Mouse (Mus musculus): ENCODE data around the gene Parva. TPM values are rescaled to one million over a fixed set of nuclear protein-coding genes. Genes with fewer than 3 reads are reported as not detected.

Gene Parva
- total and polyA plus RNA-seq, 3 experiments: 0.08 to 1.1 (median 0.15) TPM

GRCm38 (mm10) chr7:112387876-112388275, 39.4 kb upstream of the Parva start:
- Histone ChIP-seq H3K4me2 (ENCODE audit: insufficient read depth, low read depth, poor library complexity, severe bottlenecking) (no peak overlapping the region), H3K9ac (ENCODE audit: insufficient read depth, low read depth) (no peak overlapping the region), H3K79me2 (replicated peaks; ENCODE audit: control insufficient read depth, extremely low read depth, insufficient read depth, poor library complexity, severe bottlenecking) (no peaks in the 10 kb centered on the region), H3K4me1 (ENCODE audit: control insufficient read depth in 1 of 2, insufficient read depth in 2 of 2) (peaks cover 0 to 5% of the 10 kb centered on the region in 2 experiments; a peak in 1 of 4 replicates), H3K4me3 (replicated peaks in 1 of 3; ENCODE audit: low read depth in 2 of 3, low read length in 2 of 3, poor library complexity in 1 of 3) (no peak overlapping the region), H3K9me3 (replicated peaks; ENCODE audit: low read length) (no peaks in the 10 kb centered on the region), H3K36me3 (replicated peaks in 1 of 2; ENCODE audit: control insufficient read depth in 1 of 2, insufficient read depth in 1 of 2, low read length in 1 of 2) (no peaks in the 10 kb centered on the region), H3K27ac (ENCODE audit: insufficient read depth, low read depth) (no peak overlapping the region), H3K27me3 (replicated peaks) (no peaks in the 10 kb centered on the region)
- dilution Hi-C loops (cut with MboI; ENCODE audit: extremely low pct_ligation_motif_present, extremely low pct_unique_long_range_greater_than_20kb, low sequenced_read_pairs) (no loop called here), in situ Hi-C loops (cut with MboI; ENCODE audit: low pct_ligation_motif_present, low pct_unique_long_range_greater_than_20kb, low sequenced_read_pairs) (no loop called here)
- no peak for TF ChIP-seq CTCF (conservative IDR thresholded peaks at IDR 0.05 in 1 of 2, IDR thresholded peaks at IDR 0.05 in 1 of 2; ENCODE audit: low read depth in 2 of 2, low read length in 2 of 2)
- DNase-seq (ENCODE audit: extremely low read depth): no peak

- TF ChIP-seq MYC (IDR thresholded peaks at IDR 0.05; ENCODE audit: low read depth, low read length) (no peak), E2F4 (IDR thresholded peaks at IDR 0.05; ENCODE audit: insufficient replicate concordance, low read depth, low read length) (no peak), ETS1 (conservative IDR thresholded peaks at IDR 0.05; ENCODE audit: low read depth, low read length) (no peak), MAZ (IDR thresholded peaks at IDR 0.05; ENCODE audit: low read depth, low read length) (no peak), POLR2A (IDR thresholded peaks at IDR 0.05; ENCODE audit: low read depth, low read length) (no peak), USF2 (conservative IDR thresholded peaks at IDR 0.05; ENCODE audit: low read depth, low read length) (no peak), MAX (IDR thresholded peaks at IDR 0.05; ENCODE audit: low read length) (no peak), JUND (conservative IDR thresholded peaks at IDR 0.05; ENCODE audit: low read depth, low read length) (no peak), JUN (IDR thresholded peaks at IDR 0.05; ENCODE audit: insufficient read depth, low read depth, low read length) (no peak), RAD21 (IDR thresholded peaks at IDR 0.05; ENCODE audit: low read depth, low read length) (no peak), USF1 (IDR thresholded peaks at IDR 0.05; ENCODE audit: low read depth, low read length) (no peak), HCFC1 (IDR thresholded peaks at IDR 0.05; ENCODE audit: low read depth, low read length) (no peak)
- Histone ChIP-seq H3K27ac (ENCODE audit: insufficient read depth, low read depth) (no peak overlapping the region), H3K4me3 (replicated peaks in 1 of 3; ENCODE audit: low read depth in 2 of 3, low read length in 2 of 3, poor library complexity in 1 of 3) (no peak overlapping the region), H3K79me2 (replicated peaks; ENCODE audit: control insufficient read depth, extremely low read depth, insufficient read depth, poor library complexity, severe bottlenecking) (no peaks in the 10 kb centered on the region), H3K4me2 (ENCODE audit: insufficient read depth, low read depth, poor library complexity, severe bottlenecking) (no peak overlapping the region), H3K4me1 (ENCODE audit: control insufficient read depth in 1 of 2, insufficient read depth in 2 of 2) (peaks cover 0 to 5% of the 10 kb centered on the region in 2 experiments; a peak in 1 of 4 replicates), H3K9ac (ENCODE audit: insufficient read depth, low read depth) (no peak overlapping the region), H3K27me3 (replicated peaks) (no peaks in the 10 kb centered on the region), H3K36me3 (replicated peaks in 1 of 2; ENCODE audit: control insufficient read depth in 1 of 2, insufficient read depth in 1 of 2, low read length in 1 of 2) (no peaks in the 10 kb centered on the region), H3K9me3 (replicated peaks; ENCODE audit: low read length) (no peaks in the 10 kb centered on the region)
- dilution Hi-C loops (cut with MboI; ENCODE audit: extremely low pct_ligation_motif_present, extremely low pct_unique_long_range_greater_than_20kb, low sequenced_read_pairs) (no loop called here), in situ Hi-C loops (cut with MboI; ENCODE audit: low pct_ligation_motif_present, low pct_unique_long_range_greater_than_20kb, low sequenced_read_pairs) (no loop called here)
- DNase-seq (ENCODE audit: extremely low read depth): no peak
Measured at GRCm38 (mm10) chr7:112388363-112388875, 38.9 kb upstream of the Parva start.

- TF ChIP-seq POLR2AphosphoS2 (IDR thresholded peaks at IDR 0.05; ENCODE audit: low read depth, low read length) (no peak), ZKSCAN1 (IDR thresholded peaks at IDR 0.05; ENCODE audit: borderline replicate concordance, low read depth, low read length) (no peak), MAFK (IDR thresholded peaks at IDR 0.05; ENCODE audit: insufficient replicate concordance, low read length) (no peak), BHLHE40 (IDR thresholded peaks at IDR 0.05; ENCODE audit: low read depth, low read length) (no peak), ELF1 (IDR thresholded peaks at IDR 0.05; ENCODE audit: low read depth, low read length) (no peak), POLR2A (IDR thresholded peaks at IDR 0.05; ENCODE audit: low read depth, low read length) (no peak), TCF12 (IDR thresholded peaks at IDR 0.05; ENCODE audit: low read depth, low read length) (no peak), CTCF (conservative IDR thresholded peaks at IDR 0.05 in 1 of 2, IDR thresholded peaks at IDR 0.05 in 1 of 2; ENCODE audit: low read depth in 2 of 2, low read length in 2 of 2) (no peak), EP300 (IDR thresholded peaks at IDR 0.05; ENCODE audit: low read length) (no peak), ZMIZ1 (IDR thresholded peaks at IDR 0.05; ENCODE audit: low read depth, low read length) (no peak), NELFE (IDR thresholded peaks at IDR 0.05; ENCODE audit: low read depth, low read length) (no peak), ETS1 (conservative IDR thresholded peaks at IDR 0.05; ENCODE audit: low read depth, low read length) (no peak), JUN (IDR thresholded peaks at IDR 0.05; ENCODE audit: insufficient read depth, low read depth, low read length) (no peak), JUND (conservative IDR thresholded peaks at IDR 0.05; ENCODE audit: low read depth, low read length) (no peak), USF1 (IDR thresholded peaks at IDR 0.05; ENCODE audit: low read depth, low read length) (no peak), MYC (IDR thresholded peaks at IDR 0.05; ENCODE audit: low read depth, low read length) (no peak), TBP (conservative IDR thresholded peaks at IDR 0.05; ENCODE audit: low read depth, low read length) (no peak), SMC3 (IDR thresholded peaks at IDR 0.05; ENCODE audit: low read depth, low read length) (no peak)
- Histone ChIP-seq H3K9ac (ENCODE audit: insufficient read depth, low read depth) (no peak overlapping the region), H3K4me3 (replicated peaks in 1 of 3; ENCODE audit: low read depth in 2 of 3, low read length in 2 of 3, poor library complexity in 1 of 3) (no peak overlapping the region), H3K36me3 (replicated peaks in 1 of 2; ENCODE audit: control insufficient read depth in 1 of 2, insufficient read depth in 1 of 2, low read length in 1 of 2) (no peaks in the 10 kb centered on the region), H3K9me3 (replicated peaks; ENCODE audit: low read length) (no peaks in the 10 kb centered on the region), H3K4me1 (ENCODE audit: control insufficient read depth in 1 of 2, insufficient read depth in 2 of 2) (peaks cover 0 to 5% of the 10 kb centered on the region in 2 experiments; a peak in 1 of 4 replicates), H3K27ac (ENCODE audit: insufficient read depth, low read depth) (no peak overlapping the region), H3K27me3 (replicated peaks) (no peaks in the 10 kb centered on the region), H3K79me2 (replicated peaks; ENCODE audit: control insufficient read depth, extremely low read depth, insufficient read depth, poor library complexity, severe bottlenecking) (no peaks in the 10 kb centered on the region), H3K4me2 (ENCODE audit: insufficient read depth, low read depth, poor library complexity, severe bottlenecking) (no peak overlapping the region)
- no peak for DNase-seq (ENCODE audit: extremely low read depth)
- dilution Hi-C loops (cut with MboI; ENCODE audit: extremely low pct_ligation_motif_present, extremely low pct_unique_long_range_greater_than_20kb, low sequenced_read_pairs): no loop called here
- in situ Hi-C loops (cut with MboI; ENCODE audit: low pct_ligation_motif_present, low pct_unique_long_range_greater_than_20kb, low sequenced_read_pairs): no loop called here
Measured at GRCm38 (mm10) chr7:112389611-112390251, 37.6 kb upstream of the Parva start.
